Mouse (Mus musculus): Measurements from ENCODE around the gene Itsn2.

DNA sequence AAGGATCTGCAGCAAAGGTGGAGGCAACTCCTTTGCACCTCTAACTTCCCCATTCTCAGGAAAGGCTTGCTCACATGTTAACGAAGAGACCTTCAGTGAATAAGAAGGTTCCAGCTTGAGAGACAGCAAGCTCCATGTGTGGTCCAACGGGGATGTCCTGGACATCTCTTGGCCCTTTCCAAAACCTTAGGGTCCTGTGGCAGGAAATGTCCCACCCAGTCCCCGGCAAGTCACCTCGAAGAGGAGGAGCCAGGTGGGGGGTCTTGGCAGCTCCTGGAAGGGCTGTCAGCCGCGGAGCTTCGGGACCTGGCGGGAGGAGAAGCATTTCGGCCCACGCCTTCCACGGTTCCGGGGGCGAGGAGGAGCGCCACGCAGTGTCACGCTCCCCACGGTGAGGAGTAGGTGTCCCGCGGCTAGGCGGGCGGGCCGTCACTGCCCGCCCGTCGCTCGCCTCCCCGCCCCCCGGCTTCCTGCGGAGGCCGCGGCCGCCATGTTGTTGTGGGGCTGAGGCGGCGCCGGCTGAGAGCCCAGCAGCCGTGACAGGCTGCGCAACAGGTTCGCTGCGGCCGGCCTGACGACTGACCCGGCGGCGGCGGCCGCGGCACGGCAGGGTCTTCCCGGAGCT is at the start of gene Itsn2, which contains the start of gene Gm3625:
- TF ChIP-seq EP300 (optimal IDR thresholded peaks at IDR 0.05) (no peak), CTCF (IDR thresholded peaks at IDR 0.05; ENCODE audit: low read depth) (no peak)

Measured in stomach, postnatal 0 days (tissue).